Mouse (Mus musculus) granulocyte monocyte progenitor cell, adult 5-6 weeks (primary cell): ENCODE results near the gene Gm45234. TPM values are rescaled to one million over a fixed set of nuclear protein-coding genes. Genes with fewer than 3 reads are reported as not detected.
A peak's percentile ranks its signal among the peaks of the same experiment; 100 is the strongest.

Experiments
- ATAC-seq: replicated peaks from 2 replicates; pipeline ENCODE4 v1.8.0; 2016; ENCODE audit warnings: mild to moderate bottlenecking, moderate TSS enrichment, inconsistent platforms; ENCODE audit not compliant: poor library complexity, severe bottlenecking
- total RNA-seq, 2 experiments: library from RNA; stranded (forward) in 1 of 2; stranded (reverse) in 1 of 2; fragments of 200-712, 200-1000 nt in 1 of 2; fragments of >200 nt in 1 of 2; fragmentation: Nextera tagmentation in 1 of 2; gene quantifications; 2 replicates each; pipeline ENCODE4 v1.2.3; 2014 to 2017

Gm45234 gene
- total RNA-seq, 2 experiments from 2014 or later, result not detected

GRCm38 (mm10) chr6:124712918-124713317 is 42.9 kb downstream of the Gm45234 start:
- no peak for ATAC-seq

- peak; percentile 89 for ATAC-seq
Measured at GRCm38 (mm10) chr6:124711824-124712782, 43.7 kb downstream of the Gm45234 start, which contains the start of the genes Emg1 and Phb2. Gene Emg1, minus strand, starts transcription at chr6:124712178. Gene Phb2, plus strand, starts transcription at chr6:124712336.

GRCm38 (mm10) chr6:124708289-124708889 is 47.4 kb downstream of the Gm45234 start:
- no peak for ATAC-seq

GRCm38 (mm10) chr6:124706061-124706627 is 49.7 kb downstream of the Gm45234 start:
- no peak for ATAC-seq

- no peak for ATAC-seq
Measured at GRCm38 (mm10) chr6:124704417-124704816, 51.4 kb downstream of the Gm45234 start.

- ATAC-seq, result no peak
Measured at GRCm38 (mm10) chr6:124703789-124704188, 52.0 kb downstream of the Gm45234 start.

GRCm38 (mm10) chr6:124702784-124703103 is 53.1 kb downstream of the Gm45234 start:
- ATAC-seq, result peak; percentile 90

- ATAC-seq, result no peak
Measured at GRCm38 (mm10) chr6:124702102-124702783, 53.6 kb downstream of the Gm45234 start.

- ATAC-seq, result no peak
Measured at GRCm38 (mm10) chr6:124701338-124701737, 54.5 kb downstream of the Gm45234 start.

- ATAC-seq, result no peak
Measured at GRCm38 (mm10) chr6:124699962-124700610, 55.7 kb downstream of the Gm45234 start.

- no peak for ATAC-seq
Measured at GRCm38 (mm10) chr6:124699366-124699765, 56.5 kb downstream of the Gm45234 start.

GRCm38 (mm10) chr6:124698751-124699150 is 57.1 kb downstream of the Gm45234 start:
- ATAC-seq, result no peak

GRCm38 (mm10) chr6:124696441-124697150 is 59.2 kb downstream of the Gm45234 start:
- no peak for ATAC-seq

- ATAC-seq, result peak; percentile 57
Measured at GRCm38 (mm10) chr6:124694166-124694955, 61.5 kb downstream of the Gm45234 start.

GRCm38 (mm10) chr6:124693243-124693981 is 62.4 kb downstream of the Gm45234 start:
- 0 out of 2 replicates have a peak, but pooled peaks have one; percentile 7 for ATAC-seq

GRCm38 (mm10) chr6:124690517-124690916 is 65.3 kb downstream of the Gm45234 start:
- no peak for ATAC-seq
